In genomic region chr7:115624907-115625552, GRCm38 (mm10) we compare ENCODE assay signal across 9 mouse cellular contexts.
A peak's percentile ranks its signal among the peaks of the same experiment; 100 is the strongest.
DNase-seq lines count a peak whose midpoint lies in the region; ATAC-seq lines count a peak whose summit lies in the region.
"Had no signal": no experiment of that assay in that cellular context is flagged by ENCODE, and none has a peak within 500 bp of the region (broad histone marks: within the 10 kb centered on the region; RNA-seq: fewer than 3 reads in every experiment).

No protein-coding gene starts in this region.

- H3K4me2 ChIP-seq in hindbrain, embryonic 12.5 days (replicated peaks): peak overlapping the region; percentile 14
- no peak overlapping the region for H3K4me2 ChIP-seq in midbrain, embryonic 16.5 days (ENCODE audit: low read length)

- ATAC-seq in hindbrain, embryonic 12.5 days (ENCODE audit: low FRiP score): peak; percentile 48
- ATAC-seq in midbrain, embryonic 16.5 days: no peak
- ATAC-seq: CD4-positive, CD25-positive, alpha-beta regulatory T cell, adult 4 months had no signal

- peak overlapping the region; percentile 52; the same call in 1 of the 2 replicates for H3K27ac ChIP-seq in heart, embryonic 10.5 days
- peak overlapping the region; percentile 49 for H3K27ac ChIP-seq in hindbrain, embryonic 12.5 days
- peak overlapping the region; percentile 38; the same call in 1 of the 2 replicates for H3K27ac ChIP-seq in midbrain, embryonic 16.5 days (ENCODE audit: low read length)

- WGBS in heart, embryonic 10.5 days: 44% methylated on average over 8 of the region's 8 CpGs
- 18% methylated on average over 8 of the region's 8 CpGs for WGBS in hindbrain, embryonic 12.5 days
- WGBS in midbrain, embryonic 16.5 days: 17% methylated on average over 8 of the region's 8 CpGs

- DNase-seq in heart, embryonic 10.5 days (ENCODE audit: low spot score): no peak
- DNase-seq in heart, postnatal 25 days (ENCODE audit: low spot score): no peak
- DNase-seq in embryo, embryonic 10.5 days (ENCODE audit: low spot score): peak; percentile 71
- no peak for DNase-seq in cerebellum, adult 18-20 months
- DNase-seq in spleen, postnatal 14 days (ENCODE audit: low spot score in 2 of 2): no peak
- no peak for DNase-seq in adrenal gland, adult (ENCODE audit: inconsistent age in 2 of 2, low spot score in 1 of 2)

- intact Hi-C loops in heart, postnatal 25 days (cut with DNase I): no loop called here

- H3K27me3 ChIP-seq in heart, embryonic 10.5 days (ENCODE audit: insufficient read depth, poor library complexity, severe bottlenecking): no peaks in the 10 kb centered on the region
- 0 out of 2 replicates have a peak, but pooled peaks cover 2% of the 10 kb centered on the region for H3K27me3 ChIP-seq in hindbrain, embryonic 12.5 days
- H3K27me3 ChIP-seq in midbrain, embryonic 16.5 days (ENCODE audit: control insufficient read depth, insufficient read depth, low read depth, low read length): no peaks in the 10 kb centered on the region

- no peak overlapping the region for H3K9ac ChIP-seq in hindbrain, embryonic 12.5 days
- no peak overlapping the region for H3K9ac ChIP-seq in midbrain, embryonic 16.5 days (ENCODE audit: low read depth, low read length)

- peaks cover 55% of the 10 kb centered on the region for H3K4me1 ChIP-seq in heart, embryonic 10.5 days
- H3K4me1 ChIP-seq in hindbrain, embryonic 12.5 days: peaks cover 27% of the 10 kb centered on the region
- peaks cover 7% of the 10 kb centered on the region for H3K4me1 ChIP-seq in midbrain, embryonic 16.5 days (ENCODE audit: control insufficient read depth, insufficient read depth, low read length)

- H3K4me3 ChIP-seq in heart, embryonic 10.5 days: no peak overlapping the region
- no peak overlapping the region for H3K4me3 ChIP-seq in hindbrain, embryonic 12.5 days
- H3K4me3 ChIP-seq in midbrain, embryonic 16.5 days (ENCODE audit: low read depth, low read length): no peak overlapping the region

- no peaks in the 10 kb centered on the region for H3K36me3 ChIP-seq in heart, embryonic 10.5 days
- H3K36me3 ChIP-seq in hindbrain, embryonic 12.5 days: no peaks in the 10 kb centered on the region
- H3K36me3 ChIP-seq in midbrain, embryonic 16.5 days (ENCODE audit: control insufficient read depth, insufficient read depth, low read length): no peaks in the 10 kb centered on the region

- no peaks in the 10 kb centered on the region for H3K9me3 ChIP-seq in heart, embryonic 10.5 days
- no peaks in the 10 kb centered on the region for H3K9me3 ChIP-seq in hindbrain, embryonic 12.5 days (replicated peaks)
- no peaks in the 10 kb centered on the region for H3K9me3 ChIP-seq in midbrain, embryonic 16.5 days (replicated peaks; ENCODE audit: control insufficient read depth, low read length, poor library complexity, severe bottlenecking)
